Mouse (Mus musculus) erythroblast, embryonic 14.5 days (primary cell): ENCODE measurements around the gene Atf7ip. TPM values are rescaled to one million over a fixed set of nuclear protein-coding genes. Genes with fewer than 3 reads are reported as not detected.
A peak's percentile ranks its signal among the peaks of the same experiment; 100 is the strongest.

Source experiments
- H3K27me3 ChIP-seq: 2 replicates; pipeline ENCODE4 v1.6.1; 2012; ENCODE audit warnings: inconsistent platforms; ENCODE audit not compliant: control insufficient read depth
- H3K36me3 ChIP-seq: 2 replicates; pipeline ENCODE4 v1.6.1; 2012; ENCODE audit warnings: mild to moderate bottlenecking, inconsistent platforms; ENCODE audit not compliant: control insufficient read depth
- H3K4me1 ChIP-seq: 2 replicates; pipeline ENCODE4 v1.6.1; 2012; ENCODE audit warnings: inconsistent platforms; ENCODE audit not compliant: control insufficient read depth
- H3K4me3 ChIP-seq: replicated peaks from 2 replicates; pipeline ENCODE3; 2012; ENCODE audit warnings: moderate library complexity, mild to moderate bottlenecking, inconsistent platforms
- H3K9me3 ChIP-seq: 2 replicates; pipeline ENCODE4 v1.6.1; 2012; ENCODE audit warnings: low read length, inconsistent platforms, mixed read lengths; ENCODE audit not compliant: control insufficient read depth
- GATA1 ChIP-seq: IDR thresholded peaks from 2 replicates; pipeline ENCODE4 v1.6.1; 2012; ENCODE audit warnings: low read length, inconsistent platforms, mixed read lengths
- TAL1 ChIP-seq: IDR thresholded peaks from 3 replicates; pipeline ENCODE4 v1.6.1; 2012; ENCODE audit warnings: low read length, inconsistent platforms, mixed read lengths
- polyA plus RNA-seq: library from polyadenylated mRNA; stranded (reverse); fragments of >175 nt; gene quantifications from 2 replicates; pipeline ENCODE4 v1.2.3, GENCODE M21; 2012

Atf7ip gene
- polyA plus RNA-seq, 1 experiment, result 3.8 TPM

GRCm38 (mm10) chr6:136516626-136517025 lies 10.7 kb downstream of the Atf7ip start:
- Histone ChIP-seq H3K27me3 (no peaks in the 10 kb centered on the region), H3K4me1 (peaks cover 35% of the 10 kb centered on the region), H3K4me3 (no peak overlapping the region), H3K36me3 (peaks cover 10% of the 10 kb centered on the region), H3K9me3 (peaks cover 14% of the 10 kb centered on the region)
- TF ChIP-seq TAL1 (no peak), GATA1 (no peak)

GRCm38 (mm10) chr6:136517221-136517620 lies 11.3 kb downstream of the Atf7ip start:
- Histone ChIP-seq H3K36me3 (peaks cover 14% of the 10 kb centered on the region), H3K9me3 (peaks cover 14% of the 10 kb centered on the region), H3K4me1 (peaks cover 40% of the 10 kb centered on the region), H3K4me3 (no peak overlapping the region), H3K27me3 (no peaks in the 10 kb centered on the region)
- TF ChIP-seq GATA1 (no peak), TAL1 (no peak)

- peaks cover 50% of the 10 kb centered on the region for H3K4me1 ChIP-seq
- peak overlapping the region; percentile 93 for H3K4me3 ChIP-seq
- peaks cover 12% of the 10 kb centered on the region for H3K9me3 ChIP-seq
- H3K27me3 ChIP-seq, result no peaks in the 10 kb centered on the region
- peaks cover 26% of the 10 kb centered on the region for H3K36me3 ChIP-seq
- no peak for TF ChIP-seq TAL1
- TF ChIP-seq GATA1, result no peak
These were observed 12.7 kb downstream of the Atf7ip start for GRCm38 (mm10) chr6:136518537-136519246.

GRCm38 (mm10) chr6:136519254-136519653 lies 13.3 kb downstream of the Atf7ip start:
- peak overlapping the region; percentile 93 for H3K4me3 ChIP-seq
- peaks cover 6% of the 10 kb centered on the region for H3K9me3 ChIP-seq
- H3K36me3 ChIP-seq, result peaks cover 26% of the 10 kb centered on the region
- H3K27me3 ChIP-seq, result no peaks in the 10 kb centered on the region
- TF ChIP-seq GATA1 (peak; percentile 45; the same call in 1 of the 2 replicates), TAL1 (no peak)
- peaks cover 50% of the 10 kb centered on the region for H3K4me1 ChIP-seq

- Histone ChIP-seq H3K9me3 (no peaks in the 10 kb centered on the region), H3K4me3 (peak overlapping the region; percentile 93), H3K27me3 (no peaks in the 10 kb centered on the region), H3K4me1 (peaks cover 57% of the 10 kb centered on the region), H3K36me3 (peaks cover 36% of the 10 kb centered on the region)
- TF ChIP-seq TAL1 (no peak), GATA1 (no peak)
These were observed 14.4 kb downstream of the Atf7ip start for GRCm38 (mm10) chr6:136520361-136520760.

- H3K4me1 ChIP-seq, result peaks cover 53% of the 10 kb centered on the region
- H3K27me3 ChIP-seq, result no peaks in the 10 kb centered on the region
- peaks cover 47% of the 10 kb centered on the region for H3K36me3 ChIP-seq
- no peak for TF ChIP-seq GATA1
- H3K4me3 ChIP-seq, result peak overlapping the region; percentile 28
- H3K9me3 ChIP-seq, result peaks cover 6% of the 10 kb centered on the region
These were observed 15.7 kb downstream of the Atf7ip start for GRCm38 (mm10) chr6:136521681-136522080.

- TF ChIP-seq TAL1, result no peak
- no peak for TF ChIP-seq GATA1
- Histone ChIP-seq H3K9me3 (peaks cover 6% of the 10 kb centered on the region), H3K4me1 (peaks cover 43% of the 10 kb centered on the region), H3K4me3 (no peak overlapping the region), H3K27me3 (no peaks in the 10 kb centered on the region), H3K36me3 (peaks cover 49% of the 10 kb centered on the region)
These were observed 16.7 kb downstream of the Atf7ip start for GRCm38 (mm10) chr6:136522658-136523057.

GRCm38 (mm10) chr6:136524751-136525150 lies 18.8 kb downstream of the Atf7ip start:
- Histone ChIP-seq H3K36me3 (peaks cover 52% of the 10 kb centered on the region), H3K4me1 (peaks cover 49% of the 10 kb centered on the region), H3K9me3 (peaks cover 6% of the 10 kb centered on the region), H3K27me3 (no peaks in the 10 kb centered on the region), H3K4me3 (no peak overlapping the region)
- TF ChIP-seq TAL1 (no peak), GATA1 (no peak)

- no peaks in the 10 kb centered on the region for H3K27me3 ChIP-seq
- peaks cover 50% of the 10 kb centered on the region for H3K36me3 ChIP-seq
- peaks cover 6% of the 10 kb centered on the region for H3K9me3 ChIP-seq
- TF ChIP-seq TAL1 (no peak), GATA1 (no peak)
- no peak overlapping the region for H3K4me3 ChIP-seq
- peaks cover 50% of the 10 kb centered on the region for H3K4me1 ChIP-seq
These were observed 19.6 kb downstream of the Atf7ip start for GRCm38 (mm10) chr6:136525567-136525966.
